Mouse (Mus musculus): ENCODE measurements around the gene Tmem63a.
"Not testable (repeated sequence)": the region's sequence is repeated elsewhere in the genome, so short reads cannot be mapped to it uniquely, and the experiment has no call there.

Gene Tmem63a

GRCm38 (mm10) chr1:180942166-180943031 lies at the start of gene Tmem63a:
Tmem63a (plus strand) TSS chr1:180942344.
- DNase-seq (ENCODE audit: low read depth, low spot score) = peak; percentile 66

- DNase-seq (ENCODE audit: low read depth, low spot score) = no peak
Measured at GRCm38 (mm10) chr1:180892808-180893207, 49.3 kb upstream of the Tmem63a start, which contains the start of gene Lefty2. Lefty2 (plus strand) TSS chr1:180893108.

GRCm38 (mm10) chr1:180894088-180894987 lies 47.8 kb upstream of the Tmem63a start:
- not testable (repeated sequence) for DNase-seq (ENCODE audit: low read depth, low spot score)

- peak; percentile 78 for DNase-seq (ENCODE audit: low read depth, low spot score)
Measured at GRCm38 (mm10) chr1:180901107-180901506, 41.0 kb upstream of the Tmem63a start.

GRCm38 (mm10) chr1:180902915-180903314 lies 39.2 kb upstream of the Tmem63a start:
- no peak for DNase-seq (ENCODE audit: low read depth, low spot score)

GRCm38 (mm10) chr1:180903666-180904038 lies 38.5 kb upstream of the Tmem63a start:
- DNase-seq (ENCODE audit: low read depth, low spot score) = no peak

- DNase-seq (ENCODE audit: low read depth, low spot score) = peak; percentile 97
Measured at GRCm38 (mm10) chr1:180904039-180904814, 37.9 kb upstream of the Tmem63a start, which contains the start of gene Pycr2. Pycr2 (plus strand) TSS chr1:180904293.

- no peak for DNase-seq (ENCODE audit: low read depth, low spot score)
Measured at GRCm38 (mm10) chr1:180904815-180905080, 37.4 kb upstream of the Tmem63a start.

- no peak for DNase-seq (ENCODE audit: low read depth, low spot score)
Measured at GRCm38 (mm10) chr1:180905307-180905706, 36.8 kb upstream of the Tmem63a start.

- DNase-seq (ENCODE audit: low read depth, low spot score) = no peak
Measured at GRCm38 (mm10) chr1:180905876-180906275, 36.3 kb upstream of the Tmem63a start.

- no peak for DNase-seq (ENCODE audit: low read depth, low spot score)
Measured at GRCm38 (mm10) chr1:180906461-180907147, 35.5 kb upstream of the Tmem63a start.

GRCm38 (mm10) chr1:180911138-180911537 lies 31.0 kb upstream of the Tmem63a start:
- peak; percentile 51 for DNase-seq (ENCODE audit: low read depth, low spot score)

GRCm38 (mm10) chr1:180911653-180912287 lies 30.4 kb upstream of the Tmem63a start:
- no peak for DNase-seq (ENCODE audit: low read depth, low spot score)

- no peak for DNase-seq (ENCODE audit: low read depth, low spot score)
Measured at GRCm38 (mm10) chr1:180912792-180913191, 29.4 kb upstream of the Tmem63a start.

GRCm38 (mm10) chr1:180913797-180914196 lies 28.3 kb upstream of the Tmem63a start:
- no peak for DNase-seq (ENCODE audit: low read depth, low spot score)

- DNase-seq (ENCODE audit: low read depth, low spot score) = no peak
Measured at GRCm38 (mm10) chr1:180916425-180916824, 25.7 kb upstream of the Tmem63a start.

GRCm38 (mm10) chr1:180917053-180917452 lies 25.1 kb upstream of the Tmem63a start:
- no peak for DNase-seq (ENCODE audit: low read depth, low spot score)

- DNase-seq (ENCODE audit: low read depth, low spot score) = peak; percentile 31
Measured at GRCm38 (mm10) chr1:180919686-180920085, 22.5 kb upstream of the Tmem63a start.

- DNase-seq (ENCODE audit: low read depth, low spot score) = peak; percentile 47
Measured at GRCm38 (mm10) chr1:180922273-180923048, 19.7 kb upstream of the Tmem63a start.

GRCm38 (mm10) chr1:180924737-180925136 lies 17.4 kb upstream of the Tmem63a start:
- no peak for DNase-seq (ENCODE audit: low read depth, low spot score)
